Mouse (Mus musculus) right cerebral cortex, adult 2 months (tissue): ENCODE measurements around the gene Mkln1.

ENCODE experiments used
- DNase-seq, 2 experiments: peaks; one replicate each; pipeline ENCODE4 v3.0.0; 2021 to 2022; ENCODE audit warnings: low spot score in 2 of 2

Mkln1 gene

DNA sequence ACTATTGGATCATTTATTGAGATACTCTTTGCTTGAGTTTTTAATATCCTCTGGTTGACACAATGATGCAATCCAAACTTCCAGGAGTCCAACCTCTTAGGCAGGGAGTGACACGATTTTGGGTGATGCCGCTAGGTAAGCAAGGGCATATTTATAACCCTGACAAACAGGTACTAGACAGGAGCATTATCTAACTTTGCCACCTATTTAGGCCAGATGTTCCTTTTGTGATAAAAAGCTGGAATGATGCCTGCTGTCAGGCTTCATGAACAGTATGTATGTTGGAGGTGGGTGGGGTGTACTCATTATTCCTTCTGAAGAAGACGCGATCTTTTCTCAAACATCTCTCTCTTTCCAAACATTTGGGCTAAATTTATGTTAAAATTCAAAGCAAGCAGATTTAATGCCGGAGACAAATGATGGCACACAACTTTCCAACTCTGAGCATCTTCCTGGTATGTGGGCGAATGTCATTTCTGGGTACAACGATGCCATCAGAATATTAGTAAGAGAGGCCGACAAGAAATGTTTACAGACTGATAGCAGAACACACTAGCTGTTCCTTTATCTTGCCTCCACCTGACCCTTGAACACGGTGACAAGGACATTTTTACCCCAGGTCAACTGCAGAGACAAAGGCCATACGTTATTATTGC lies 632 bp upstream of the Mkln1 start:
- DNase-seq, result peak in 1 of 2 experiments; percentile 16

DNA sequence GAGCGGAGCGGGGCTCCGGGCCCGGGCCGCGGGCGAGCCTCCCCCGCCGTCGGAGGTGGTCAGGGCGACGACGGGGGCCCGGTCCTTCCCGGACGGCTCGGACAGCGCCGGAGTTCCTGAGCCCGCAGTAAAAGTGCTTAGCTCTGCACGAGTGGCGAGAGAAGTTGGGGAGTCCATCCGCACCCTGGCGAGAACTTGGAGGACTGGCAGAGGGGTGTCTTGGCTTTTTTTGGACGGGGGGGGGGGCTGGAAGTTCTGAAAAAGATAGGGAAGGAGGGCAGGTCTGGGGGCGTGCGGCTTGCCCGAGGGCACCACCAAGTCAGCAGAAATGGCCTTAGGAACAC lies 643 bp downstream of the Mkln1 start:
- DNase-seq, result peak in 1 of 2 experiments; percentile 22

DNA sequence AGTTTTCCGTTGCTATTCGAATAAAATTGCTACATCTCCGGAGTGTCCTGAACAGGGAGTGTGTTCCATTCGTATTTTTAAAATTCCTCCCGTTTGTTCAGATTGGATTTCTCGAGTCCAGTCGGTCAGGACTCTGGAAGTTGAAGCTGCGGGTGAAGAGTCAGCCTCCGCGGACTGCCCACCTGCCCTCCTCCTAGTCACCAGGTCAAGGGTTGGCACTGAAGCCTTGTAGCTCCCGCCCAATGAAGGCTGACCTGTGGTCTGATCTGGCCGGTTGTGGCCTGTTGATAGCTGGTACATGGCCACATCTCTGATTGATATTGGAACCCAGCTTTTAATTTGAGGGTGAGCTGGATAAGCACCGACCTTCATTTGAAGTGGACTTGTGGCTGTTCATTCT lies 1.0 kb downstream of the Mkln1 start:
- no peak for DNase-seq

DNA sequence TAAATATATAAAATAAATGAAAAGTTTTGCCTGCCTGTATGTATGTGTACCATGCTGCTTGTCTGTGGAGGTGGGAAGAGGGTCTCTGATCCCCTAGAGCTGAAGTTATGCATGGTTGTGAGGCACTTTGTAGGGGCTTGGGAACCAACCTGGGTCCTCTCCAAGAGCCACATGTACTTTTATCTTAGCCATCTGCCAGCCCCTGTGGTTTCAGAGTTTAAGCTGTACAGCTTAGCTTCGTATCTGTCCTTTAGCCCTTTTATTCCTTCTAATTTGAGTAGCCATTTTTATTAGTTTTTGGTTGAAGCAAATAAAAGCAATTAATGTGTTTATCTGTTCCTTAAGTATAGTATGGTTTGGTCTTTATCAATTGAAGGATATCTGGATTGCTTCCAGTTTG lies 12.5 kb downstream of the Mkln1 start:
- no peak for DNase-seq

DNA sequence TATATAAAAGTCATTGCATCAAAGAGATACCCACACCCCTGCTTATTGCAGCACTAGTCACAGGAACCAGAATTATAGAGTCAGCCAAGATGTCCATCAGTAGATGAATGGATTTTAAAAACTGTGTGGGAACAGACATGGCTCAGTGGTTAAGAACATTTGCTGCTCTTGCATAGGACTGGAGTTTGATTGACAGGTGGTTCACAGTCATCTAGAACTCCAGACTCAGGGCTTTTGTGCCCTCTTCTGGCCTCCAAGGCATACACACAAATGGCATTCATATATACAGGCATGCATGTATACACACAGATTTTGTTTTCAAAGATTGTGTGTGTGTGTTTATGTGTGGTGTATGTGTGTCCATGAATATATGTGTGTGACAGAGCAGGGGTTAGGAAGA lies 14.0 kb downstream of the Mkln1 start:
- DNase-seq, result no peak

DNA sequence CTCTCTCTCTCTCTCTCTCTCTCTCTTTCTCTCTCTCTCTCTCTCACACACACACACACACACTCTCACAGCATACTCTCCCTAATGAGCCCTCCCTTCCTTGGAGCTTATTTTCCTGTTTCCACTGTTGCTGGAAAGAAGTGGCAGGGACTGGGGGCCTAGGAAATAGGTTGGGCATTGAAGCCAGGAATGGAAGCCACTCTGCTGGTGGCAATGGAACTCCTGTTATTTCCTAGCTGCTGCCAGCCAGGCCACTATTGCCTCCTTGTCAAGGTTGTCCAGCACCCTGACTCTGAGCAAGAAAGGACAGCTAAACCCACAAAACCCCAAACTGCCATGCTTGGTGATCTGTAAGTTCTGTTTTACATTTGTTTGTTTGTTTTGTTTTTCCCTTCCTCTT lies 15.0 kb downstream of the Mkln1 start:
- no peak for DNase-seq

DNA sequence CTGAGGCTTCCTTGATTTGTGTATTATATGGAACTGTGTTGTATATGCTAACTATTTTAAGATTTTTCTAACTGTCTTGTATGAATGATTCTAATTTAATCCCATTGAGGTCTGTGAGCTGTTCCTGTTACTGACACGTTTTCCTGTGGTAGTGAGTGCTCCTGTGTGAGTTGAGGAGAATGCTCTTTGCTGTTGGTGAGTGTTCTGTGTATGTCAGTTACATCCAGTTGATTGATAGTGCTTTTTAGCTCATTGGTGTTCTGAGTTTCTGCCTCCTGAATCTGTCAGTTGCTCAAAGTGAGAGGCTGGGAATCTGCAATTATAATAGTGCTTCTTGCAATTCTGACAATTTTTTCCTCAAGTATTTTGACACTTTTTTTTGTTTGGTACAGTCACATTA lies 15.8 kb downstream of the Mkln1 start:
- no peak for DNase-seq

DNA sequence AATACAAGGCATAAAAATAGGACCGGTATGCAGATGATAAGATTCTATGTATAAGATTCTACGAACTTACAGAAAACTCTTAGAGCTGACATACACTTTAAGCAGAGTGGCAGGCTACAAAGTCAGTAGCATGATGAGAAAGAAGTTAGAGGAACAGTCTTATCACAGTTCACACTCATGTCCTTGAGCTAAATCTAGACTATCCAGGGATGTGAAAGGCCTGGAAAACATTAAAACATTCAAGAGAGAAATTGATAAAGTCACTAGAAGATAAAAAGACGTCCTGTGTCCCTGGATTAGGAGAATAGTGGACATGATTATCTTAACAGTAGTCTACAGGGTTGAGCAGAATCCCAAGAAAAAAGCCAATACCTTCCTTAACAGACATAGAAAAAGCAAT lies 26.9 kb downstream of the Mkln1 start:
- DNase-seq, result no peak

DNA sequence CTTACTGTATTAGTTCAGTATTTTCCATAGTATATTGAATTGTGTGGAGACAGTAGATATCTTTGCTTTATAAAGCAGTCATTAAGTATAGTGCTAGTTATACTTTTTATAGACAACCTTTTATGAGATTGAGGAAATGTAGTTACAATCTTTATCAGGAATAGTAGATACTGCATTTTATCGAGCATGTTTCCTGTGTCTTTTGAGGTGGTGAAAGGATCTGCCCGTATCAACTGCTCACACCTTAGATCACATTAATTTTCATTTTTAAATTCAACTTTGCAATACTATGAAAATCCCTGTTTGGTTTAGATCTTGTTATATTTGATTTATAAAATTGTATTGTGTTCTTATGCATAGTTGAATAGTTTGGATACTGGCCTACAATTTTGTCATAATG lies 38.7 kb downstream of the Mkln1 start:
- DNase-seq, result no peak

DNA sequence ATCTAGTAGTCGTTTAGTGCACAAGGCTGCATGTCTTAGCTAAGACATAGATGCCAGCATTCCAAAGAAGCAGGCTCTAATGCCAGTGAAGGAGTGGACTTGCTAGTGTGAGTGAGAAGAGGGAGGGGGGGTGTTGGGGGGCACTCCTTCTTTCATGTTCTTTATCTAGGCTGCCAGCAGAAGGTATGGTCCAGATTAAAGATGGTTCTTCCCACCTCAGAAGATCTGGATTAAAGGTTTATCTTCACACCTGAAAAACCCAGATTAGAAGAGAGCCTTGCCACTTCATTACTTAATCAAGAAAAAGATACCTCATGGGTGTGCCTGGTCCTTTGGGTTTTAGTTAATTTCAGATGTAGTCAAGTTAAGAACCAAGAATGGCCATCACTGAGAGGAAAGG lies 46.7 kb downstream of the Mkln1 start:
- no peak for DNase-seq

DNA sequence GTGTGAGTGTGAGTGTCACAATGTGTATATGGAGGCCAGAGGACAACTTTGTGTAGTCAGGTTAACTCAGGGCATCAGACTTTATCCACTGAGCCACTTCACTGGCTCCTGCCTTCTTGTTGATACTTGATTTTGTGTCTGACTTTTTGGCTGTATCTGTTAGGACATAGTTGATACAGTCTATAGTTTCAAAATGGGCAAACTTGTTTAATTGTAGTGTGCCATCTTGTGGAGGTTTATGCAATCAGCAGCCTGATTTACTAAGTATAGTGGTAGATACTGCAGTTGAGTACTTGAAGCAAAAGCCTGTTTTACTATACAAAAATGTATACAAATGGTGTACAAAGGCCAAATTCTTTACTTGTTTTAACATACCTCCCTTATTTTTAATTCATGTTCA lies 55.2 kb downstream of the Mkln1 start:
- DNase-seq, result peak; percentile 33 to 34

DNA sequence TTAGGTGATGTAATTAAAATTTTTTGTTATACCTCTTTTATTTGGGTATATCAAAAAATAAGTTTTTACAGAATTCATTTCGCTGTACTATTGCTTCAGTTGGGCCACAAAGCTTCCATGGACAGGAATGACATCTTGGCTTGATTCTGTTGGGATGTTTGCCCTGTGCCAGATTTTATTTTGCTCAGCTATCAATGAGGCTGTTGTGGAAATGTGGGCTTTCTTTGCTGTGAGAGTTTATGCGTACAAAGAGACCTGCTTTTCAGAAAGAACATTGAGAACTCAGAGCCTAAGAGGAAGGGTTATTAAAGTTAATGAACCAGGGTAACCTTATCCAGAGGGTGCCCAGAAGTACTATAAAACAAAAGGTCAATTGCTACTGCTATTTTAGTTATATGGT lies 56.8 kb downstream of the Mkln1 start:
- no peak for DNase-seq

DNA sequence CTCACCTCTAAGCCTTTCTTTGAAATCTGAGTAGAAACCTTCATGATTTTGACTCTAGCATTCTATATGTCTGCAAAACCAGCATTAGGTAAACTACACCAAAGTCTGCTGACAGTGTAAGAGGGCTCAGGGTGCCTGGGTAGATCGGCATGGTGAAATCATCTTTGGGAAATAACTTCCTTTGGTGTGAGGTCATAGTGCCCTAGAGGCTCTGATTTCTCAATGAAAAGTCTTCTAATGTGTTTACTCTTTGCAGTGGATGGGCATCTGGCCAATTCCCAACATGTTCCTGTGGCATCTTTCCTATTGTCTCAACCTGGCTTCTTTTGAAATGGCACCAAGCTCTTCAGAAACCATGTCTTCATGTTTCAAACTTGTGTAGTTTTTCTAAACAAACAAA lies 58.5 kb downstream of the Mkln1 start:
- no peak for DNase-seq

DNA sequence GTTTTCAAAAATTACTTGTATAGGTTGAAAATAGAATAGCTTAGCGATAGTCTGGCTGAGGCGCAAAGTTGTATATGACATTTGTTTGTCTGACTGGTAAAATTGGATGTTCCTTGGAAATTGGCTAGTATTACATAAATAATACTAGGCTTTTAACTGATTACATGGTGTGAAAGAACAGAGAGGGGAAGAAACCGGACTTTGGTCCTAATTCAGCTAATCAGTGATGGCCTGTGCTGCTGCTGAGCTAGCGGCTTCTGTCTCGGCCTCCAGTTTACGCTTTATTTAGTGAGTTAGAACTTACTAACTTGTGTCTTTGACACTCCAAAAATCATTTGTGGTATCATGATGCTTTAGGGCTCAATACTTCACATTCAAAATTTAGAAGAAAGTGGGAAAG lies 70.9 kb downstream of the Mkln1 start:
- no peak for DNase-seq

DNA sequence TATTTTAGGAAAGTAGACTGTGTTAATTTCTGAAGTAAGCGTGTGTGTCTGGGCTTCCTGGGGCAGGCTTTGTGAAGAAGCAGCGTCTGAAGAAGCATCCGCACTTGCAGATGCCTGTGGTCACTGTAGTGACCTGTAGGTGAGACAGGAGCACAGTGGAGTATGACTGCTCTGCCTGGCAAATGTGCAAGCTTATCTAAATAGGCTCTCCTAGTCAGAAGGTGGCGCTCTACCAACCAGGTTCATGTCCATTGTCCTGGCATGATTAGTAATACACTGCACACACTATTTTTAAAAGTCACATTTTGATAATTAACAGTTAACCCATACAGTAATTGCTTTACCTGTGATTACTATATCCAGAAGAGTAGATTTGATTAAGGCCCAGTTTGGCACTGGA lies 79.7 kb downstream of the Mkln1 start:
- DNase-seq, result no peak

DNA sequence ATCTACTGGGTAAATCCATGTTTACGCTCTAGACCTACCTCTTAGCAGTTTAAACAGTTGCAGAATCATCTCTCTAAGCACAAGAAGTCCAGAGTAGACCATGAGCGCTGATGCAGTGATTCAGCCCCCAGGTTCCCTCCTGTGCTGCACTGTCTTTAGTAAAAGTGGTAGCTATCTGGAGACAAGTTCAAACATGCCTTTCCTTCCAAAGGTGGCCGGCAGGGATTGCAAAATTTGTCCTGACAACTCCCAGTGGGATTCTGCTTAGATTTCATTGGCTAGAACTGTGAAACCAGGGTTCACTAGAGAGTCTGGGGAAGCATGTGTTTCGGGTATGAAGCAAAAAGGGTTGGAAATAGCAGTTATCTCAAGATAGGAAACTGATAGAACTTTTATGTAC lies 81.5 kb downstream of the Mkln1 start:
- no peak for DNase-seq

DNA sequence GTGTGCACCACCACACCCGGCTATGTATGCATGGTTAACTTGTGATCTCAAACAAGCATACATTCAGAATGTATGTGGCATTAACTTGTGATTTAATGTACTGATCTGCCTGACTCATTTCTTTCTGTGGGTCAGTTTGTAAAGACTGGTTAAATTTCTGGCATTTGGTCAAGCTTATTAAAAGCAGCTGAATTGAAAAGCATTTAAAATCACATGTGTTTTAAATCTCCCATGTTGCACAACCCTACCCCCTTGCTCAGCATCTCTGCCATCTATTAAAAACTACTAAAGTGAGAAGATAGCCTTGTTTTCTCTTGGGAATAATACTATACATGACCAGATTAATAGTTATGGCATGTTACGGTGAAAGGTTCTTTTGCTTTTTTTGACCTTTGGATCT lies 88.1 kb downstream of the Mkln1 start:
- DNase-seq, result no peak

DNA sequence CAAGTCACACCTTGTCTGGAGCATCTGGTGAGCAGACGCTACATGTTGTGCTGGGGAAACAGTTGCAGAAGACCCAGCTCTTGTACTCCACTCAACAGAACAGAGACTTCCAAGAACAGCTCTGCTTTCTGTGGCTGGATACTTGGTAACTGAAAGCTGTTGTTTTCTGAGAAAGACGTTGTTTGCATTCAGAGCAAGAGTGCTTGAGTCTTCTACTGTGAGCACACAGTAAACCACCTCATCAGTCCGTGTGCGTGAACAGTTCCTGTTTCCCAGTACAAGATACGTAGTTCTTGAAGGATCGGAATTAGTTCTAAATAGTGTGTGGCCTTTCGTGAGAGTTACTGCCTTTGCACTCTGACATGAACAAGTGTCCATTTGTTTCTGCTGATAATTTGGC lies 91.4 kb downstream of the Mkln1 start:
- no peak for DNase-seq

DNA sequence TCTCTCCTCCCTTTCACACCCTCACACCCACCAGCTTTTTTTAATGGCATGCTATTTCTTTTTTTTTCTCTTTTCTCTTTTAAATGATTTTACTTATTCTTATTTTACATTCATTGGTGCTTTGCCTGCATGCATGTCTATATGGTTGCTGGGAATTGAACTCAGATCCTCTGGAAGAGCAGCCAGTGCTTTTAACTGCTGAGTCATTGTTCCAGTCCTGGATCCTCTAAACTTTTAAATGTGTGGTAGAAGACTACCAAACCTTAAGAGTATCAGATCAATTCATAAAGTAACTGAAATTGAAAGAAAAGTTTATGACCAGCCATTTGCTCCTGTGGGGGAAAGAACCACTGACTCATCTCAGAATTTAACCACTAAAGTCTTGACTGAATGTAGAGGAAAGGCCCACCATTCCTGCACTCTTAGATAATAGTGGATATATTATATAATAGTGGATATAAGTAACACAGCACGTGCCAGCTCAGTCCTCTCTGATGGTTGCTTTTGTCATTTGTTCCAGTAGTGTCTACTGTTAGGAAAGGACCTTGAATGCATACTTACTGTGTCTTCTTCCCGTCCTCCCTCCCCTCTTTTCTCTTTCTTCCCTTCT lies 96.7 kb downstream of the Mkln1 start:
- DNase-seq, result no peak

DNA sequence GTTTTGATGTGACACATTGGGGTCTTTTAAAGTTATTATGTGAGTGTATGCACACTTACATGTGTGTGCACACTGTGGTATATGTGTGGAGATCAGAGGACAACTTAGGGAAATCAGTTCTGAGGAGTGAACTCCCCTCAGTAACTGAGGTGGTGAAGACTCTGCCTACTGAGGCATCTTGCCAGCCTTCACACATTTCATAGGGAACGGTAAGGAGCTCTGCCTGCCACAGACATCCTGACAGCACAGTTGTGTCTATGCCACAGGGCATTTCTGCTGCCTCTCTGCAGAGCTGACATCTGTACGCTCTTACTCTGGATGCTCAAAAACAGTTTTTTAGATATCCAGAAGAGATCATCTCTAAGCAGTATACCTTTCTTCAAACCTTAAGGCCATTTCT lies 97.7 kb downstream of the Mkln1 start:
- peak in 1 of 2 experiments; percentile 2 for DNase-seq

DNA sequence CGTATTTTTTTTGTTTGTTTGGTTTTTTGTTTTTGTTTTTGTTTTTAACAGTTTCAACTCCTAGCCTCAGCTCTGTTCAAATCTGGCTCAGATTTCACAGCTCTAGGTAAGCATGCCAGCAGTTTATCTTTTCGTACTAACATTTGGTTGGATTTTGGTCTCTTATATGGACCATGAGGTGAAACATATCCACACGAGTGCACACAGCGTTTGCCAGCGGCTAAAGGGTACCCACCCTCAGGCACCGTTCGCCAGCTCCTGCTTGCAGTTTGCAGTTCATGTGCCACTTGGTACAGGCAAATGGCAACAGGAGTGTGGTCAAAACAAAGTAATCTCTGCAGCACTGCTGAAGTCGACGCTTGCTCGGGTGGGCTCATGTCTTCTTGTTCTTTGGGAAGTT lies 101.3 kb downstream of the Mkln1 start:
- DNase-seq, result no peak

DNA sequence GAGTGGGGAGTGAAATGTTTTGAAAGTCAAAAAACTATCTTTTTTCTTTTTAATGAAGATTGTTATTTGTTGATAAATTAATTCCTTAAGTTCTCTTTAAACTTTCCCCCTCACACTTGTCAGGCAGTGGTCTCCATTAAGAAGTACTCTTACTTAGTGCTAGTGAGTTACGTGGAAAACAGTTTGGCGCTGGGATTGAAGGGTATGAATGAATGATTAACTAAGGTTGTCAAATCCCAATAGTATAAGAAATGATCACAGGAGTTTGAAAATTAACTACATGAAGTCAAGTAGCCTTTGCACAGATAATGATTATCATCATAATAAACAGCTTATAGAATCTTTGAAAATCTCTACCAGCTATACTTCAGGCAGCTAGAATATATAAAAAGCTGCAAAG lies 101.7 kb downstream of the Mkln1 start:
- no peak for DNase-seq

DNA sequence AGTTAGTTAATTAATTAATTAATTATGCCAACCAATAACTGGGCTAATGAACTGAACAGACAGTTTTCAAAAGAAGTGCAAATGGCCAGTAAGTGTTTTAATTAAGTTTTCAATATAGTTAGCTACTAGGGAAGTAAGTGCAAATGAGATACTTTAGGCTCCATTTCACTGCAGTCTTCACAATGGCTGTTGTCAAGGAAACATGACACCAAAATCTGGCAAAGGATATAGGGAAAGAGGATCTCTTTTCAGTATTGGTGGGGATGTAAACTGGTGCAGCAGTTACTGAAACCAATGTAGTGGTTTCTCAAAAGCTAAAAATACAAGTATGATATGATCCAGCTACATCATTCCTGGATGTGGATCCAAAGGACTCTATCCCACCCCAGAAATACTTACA lies 102.2 kb downstream of the Mkln1 start:
- no peak for DNase-seq

DNA sequence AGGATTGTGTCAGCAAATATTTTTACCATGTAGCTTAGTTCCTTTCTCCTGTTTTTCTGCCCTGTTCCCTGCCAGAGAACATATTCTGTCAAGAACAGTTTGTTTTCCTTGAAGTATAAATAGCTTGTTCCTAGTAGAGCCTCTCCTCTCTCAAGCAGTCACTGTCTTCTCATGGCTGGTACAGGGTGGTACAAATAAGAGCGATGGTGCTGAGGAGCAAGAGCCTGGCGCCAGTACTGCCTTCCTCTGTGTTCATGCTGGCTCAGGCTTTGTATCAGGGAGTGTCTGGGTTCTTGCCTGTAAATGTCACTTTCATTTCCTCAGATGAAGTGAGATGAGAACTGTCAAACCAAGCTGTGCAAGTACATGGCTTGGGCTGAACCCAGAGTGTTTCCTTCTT lies 104.1 kb downstream of the Mkln1 start:
- no peak for DNase-seq
